9 mouse cellular contexts compared by ENCODE assay signal in genomic region chr7:144316797-144317196, GRCm38 (mm10).
DNase-seq lines count a peak whose midpoint lies in the region; ATAC-seq and TF ChIP-seq lines count a peak whose summit lies in the region.
"Had no signal": no experiment of that assay in that cellular context is flagged by ENCODE, and none has a peak within 500 bp of the region (broad histone marks: within the 10 kb centered on the region; RNA-seq: fewer than 3 reads in every experiment).

No protein-coding gene starts in this region.

- H3K27me3 ChIP-seq in forebrain, embryonic 13.5 days: no peaks in the 10 kb centered on the region
- H3K27me3 ChIP-seq in hindbrain, postnatal 0 days (ENCODE audit: insufficient read depth, low read length): no peaks in the 10 kb centered on the region
- no peaks in the 10 kb centered on the region for H3K27me3 ChIP-seq in midbrain, embryonic 12.5 days
- H3K27me3 ChIP-seq: heart, embryonic 13.5 days had no signal

- peak; percentile 72 for DNase-seq in hindbrain, postnatal 0 days (ENCODE audit: low spot score)
- peak; percentile 33 for DNase-seq in right cerebral cortex, postnatal 4 days
- no peak for DNase-seq in ovary, postnatal 36 days (ENCODE audit: low spot score)
- DNase-seq in heart, adult 8-10 months (ENCODE audit: low spot score): no peak
- DNase-seq: cerebellum, adult 9-11 months had no signal

- no peak overlapping the region for H3K4me3 ChIP-seq in forebrain, embryonic 13.5 days
- H3K4me3 ChIP-seq in hindbrain, postnatal 0 days (ENCODE audit: low read length): no peak overlapping the region
- H3K4me3 ChIP-seq in midbrain, embryonic 12.5 days: no peak overlapping the region
- H3K4me3 ChIP-seq: heart, embryonic 13.5 days had no signal

- no peak overlapping the region; the same call in 1 of the 2 replicates for H3K9ac ChIP-seq in forebrain, embryonic 13.5 days
- no peak overlapping the region for H3K9ac ChIP-seq in hindbrain, postnatal 0 days (replicated peaks; ENCODE audit: low read length)
- H3K9ac ChIP-seq in midbrain, embryonic 12.5 days (replicated peaks): no peak overlapping the region
- H3K9ac ChIP-seq: heart, embryonic 13.5 days had no signal

- peak; percentile 71 for ATAC-seq in forebrain, embryonic 13.5 days
- peak; percentile 49; the same call in 1 of the 2 replicates for ATAC-seq in hindbrain, postnatal 0 days
- ATAC-seq in midbrain, embryonic 12.5 days (ENCODE audit: low FRiP score, low read depth): peak; percentile 58; the same call in 1 of the 2 replicates
- ATAC-seq in monocyte, adult 5-6 weeks (replicated peaks; ENCODE audit: insufficient number of reproducible peaks, low FRiP score, low TSS enrichment, poor library complexity, severe bottlenecking): no peak

- H3K4me1 ChIP-seq in forebrain, embryonic 13.5 days: peaks cover 17% of the 10 kb centered on the region
- H3K4me1 ChIP-seq in hindbrain, postnatal 0 days (ENCODE audit: insufficient read depth, low read length): peaks cover 13% of the 10 kb centered on the region
- peaks cover 12% of the 10 kb centered on the region for H3K4me1 ChIP-seq in midbrain, embryonic 12.5 days
- H3K4me1 ChIP-seq: heart, embryonic 13.5 days had no signal

- no peak for TF ChIP-seq CTCF in hindbrain, postnatal 0 days (IDR thresholded peaks at IDR 0.05; ENCODE audit: low read depth)

- 16% methylated on average over 10 of the region's 10 CpGs for WGBS in forebrain, embryonic 13.5 days
- WGBS in hindbrain, postnatal 0 days: 12% methylated on average over 10 of the region's 10 CpGs
- WGBS in midbrain, embryonic 12.5 days: 28% methylated on average over 10 of the region's 10 CpGs

- H3K4me2 ChIP-seq in forebrain, embryonic 13.5 days: peak overlapping the region; percentile 18; the same call in 1 of the 2 replicates
- no peak overlapping the region for H3K4me2 ChIP-seq in hindbrain, postnatal 0 days (ENCODE audit: low read depth, low read length)
- no peak overlapping the region for H3K4me2 ChIP-seq in midbrain, embryonic 12.5 days (replicated peaks)
- H3K4me2 ChIP-seq: heart, embryonic 13.5 days had no signal

- peak overlapping the region; percentile 51; the same call in 1 of the 2 replicates for H3K27ac ChIP-seq in forebrain, embryonic 13.5 days
- no peak overlapping the region for H3K27ac ChIP-seq in hindbrain, postnatal 0 days
- H3K27ac ChIP-seq in midbrain, embryonic 12.5 days (replicated peaks): no peak overlapping the region
- H3K27ac ChIP-seq: heart, embryonic 13.5 days had no signal

- no peaks in the 10 kb centered on the region for H3K9me3 ChIP-seq in forebrain, embryonic 13.5 days (replicated peaks)
- H3K9me3 ChIP-seq in hindbrain, postnatal 0 days (ENCODE audit: low read length): no peaks in the 10 kb centered on the region
- H3K9me3 ChIP-seq in midbrain, embryonic 12.5 days: no peaks in the 10 kb centered on the region
- H3K9me3 ChIP-seq: heart, embryonic 13.5 days had no signal

- H3K36me3 ChIP-seq in forebrain, embryonic 13.5 days (ENCODE audit: poor library complexity, severe bottlenecking): no peaks in the 10 kb centered on the region
- H3K36me3 ChIP-seq in hindbrain, postnatal 0 days (ENCODE audit: insufficient read depth, low read length): no peaks in the 10 kb centered on the region
- no peaks in the 10 kb centered on the region for H3K36me3 ChIP-seq in midbrain, embryonic 12.5 days
- H3K36me3 ChIP-seq: heart, embryonic 13.5 days had no signal

Comparison
In these comparisons a context has a peak if more than half of its experiments do, and no peak if none do; other contexts are left out.
1. DNase-seq: peak in hindbrain, postnatal 0 days (single experiment) and right cerebral cortex, postnatal 4 days (single experiment); none in ovary, postnatal 36 days (single experiment) and heart, adult 8-10 months (single experiment).